Mouse (Mus musculus) heart, embryonic 16.5 days (tissue): ENCODE results near the gene Ccdc82. TPM values are rescaled to one million over a fixed set of nuclear protein-coding genes. Genes with fewer than 3 reads are reported as not detected.

Experiments used
- ATAC-seq: fragments of 200-750 bp; cut with Nextera tagmentation; replicated peaks from 2 replicates; pipeline ENCODE4 v1.8.0; 2017; ENCODE audit warnings: moderate number of reproducible peaks; ENCODE audit not compliant: insufficient read depth, low FRiP score; ENCODE audit errors: extremely low read depth
- H3K27ac ChIP-seq: fragments of 300-500 bp; sonication (generic); 2 replicates; pipeline ENCODE4 v1.5.1; 2014; ENCODE audit warnings: mild to moderate bottlenecking, low read length, control low read depth, moderate library complexity
- H3K27me3 ChIP-seq: fragments of 300-500 bp; sonication (generic); 2 replicates; pipeline ENCODE4 v1.6.1; 2014; ENCODE audit warnings: low read length, mixed read lengths; ENCODE audit not compliant: control insufficient read depth, insufficient read depth
- H3K36me3 ChIP-seq: fragments of 300-500 bp; sonication (generic); 2 replicates; pipeline ENCODE4 v1.6.1; 2014; ENCODE audit not compliant: control insufficient read depth, insufficient read depth
- H3K4me1 ChIP-seq: fragments of 300-500 bp; sonication (generic); 2 replicates; pipeline ENCODE4 v1.6.1; 2014; ENCODE audit warnings: low read length, mixed read lengths; ENCODE audit not compliant: control insufficient read depth, insufficient read depth
- H3K4me2 ChIP-seq: fragments of 300-500 bp; sonication (generic); 2 replicates; pipeline ENCODE4 v1.6.1; 2014; ENCODE audit warnings: low read depth, mild to moderate bottlenecking, control low read depth, low read length
- H3K4me3 ChIP-seq: fragments of 300-500 bp; sonication (generic); 2 replicates; pipeline ENCODE4 v1.5.1; 2014; ENCODE audit warnings: mild to moderate bottlenecking, control low read depth, low read length
- H3K9ac ChIP-seq: fragments of 300-500 bp; sonication (generic); 2 replicates; pipeline ENCODE4 v1.6.1; 2014; ENCODE audit warnings: low read length, control low read depth
- H3K9me3 ChIP-seq: fragments of 300-500 bp; sonication (generic); replicated peaks from 2 replicates; pipeline ENCODE4 v1.6.1; 2016; ENCODE audit warnings: low read length; ENCODE audit not compliant: control insufficient read depth
- WGBS: fragments of 180-500 bp; shearing (Covaris S2); extraction: QIAGEN DNeasy Blood & Tissue Kit; methylation state at CpG from one replicate; pipeline ENCODE4 v1.1.7; 2014; 5-methylcytosine and 5-hydroxymethylcytosine counted together
- polyA plus RNA-seq: library from polyadenylated mRNA; unstranded; fragments of >200 nt; fragmentation: Nextera tagmentation; extraction: Ambion mirVana; gene quantifications from 2 replicates; pipeline ENCODE4 v1.2.1, GENCODE M21; 2015

The Ccdc82 gene
- polyA plus RNA-seq, 1 experiment from 2014 or later = 8.7 TPM

DNA sequence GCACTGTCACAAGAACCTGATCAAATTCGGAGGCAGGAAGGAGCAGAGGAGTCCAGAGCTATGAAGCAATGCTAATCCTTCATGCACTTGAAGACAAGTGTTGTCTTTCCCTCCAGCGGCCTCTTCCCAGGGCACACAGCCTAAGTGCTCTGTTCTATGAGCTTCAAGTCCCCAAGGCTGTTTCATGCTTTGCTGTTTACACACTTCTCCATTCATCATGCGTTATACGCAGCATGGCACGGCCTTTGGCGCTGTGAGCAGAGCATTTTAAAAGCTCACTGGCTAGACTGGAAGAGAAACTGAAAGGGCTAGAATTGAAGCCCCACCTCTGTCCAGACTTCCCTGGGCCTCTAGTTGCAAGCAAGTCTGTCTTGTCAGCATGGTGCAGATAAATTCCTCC is 57.2 kb downstream of the Ccdc82 start:
- WGBS = 45% methylated on average over 6 of the region's 6 CpGs
- peak overlapping the region; percentile 66 for H3K27ac ChIP-seq
- H3K4me3 ChIP-seq = peak overlapping the region; percentile 22; the same call in 1 of the 2 replicates
- peak overlapping the region; percentile 15 for H3K9ac ChIP-seq
- H3K4me1 ChIP-seq = peaks cover 58% of the 10 kb centered on the region
- peak overlapping the region; percentile 48 for H3K4me2 ChIP-seq
- no peaks in the 10 kb centered on the region for H3K9me3 ChIP-seq
- H3K27me3 ChIP-seq = no peaks in the 10 kb centered on the region
- H3K36me3 ChIP-seq = no peaks in the 10 kb centered on the region
- ATAC-seq = peak; percentile 39

DNA sequence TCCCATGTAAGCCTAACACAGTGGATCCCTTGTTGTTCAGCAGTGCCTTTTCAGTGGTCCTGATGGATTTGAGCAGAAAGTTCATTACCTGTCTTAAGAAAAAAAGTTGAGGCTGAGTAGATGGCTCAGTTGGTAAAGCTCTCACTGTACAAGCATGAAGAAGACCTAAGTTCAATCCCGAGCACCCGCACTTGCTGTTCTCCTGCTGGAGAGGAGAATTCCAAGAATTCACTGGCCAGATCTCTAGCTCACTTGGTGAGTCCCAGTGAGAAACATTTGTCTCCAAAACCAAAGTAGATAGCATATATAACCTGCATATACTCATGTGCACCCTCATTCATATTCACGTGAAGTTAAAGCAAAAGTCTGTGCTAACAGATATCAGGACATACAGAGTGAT is 59.7 kb downstream of the Ccdc82 start:
- no peak overlapping the region for H3K9ac ChIP-seq
- no peak for ATAC-seq
- H3K4me3 ChIP-seq = no peak overlapping the region
- peaks cover 44% of the 10 kb centered on the region for H3K4me1 ChIP-seq
- no peak overlapping the region for H3K27ac ChIP-seq
- H3K36me3 ChIP-seq = no peaks in the 10 kb centered on the region
- 72% methylated on average over 3 of the region's 3 CpGs for WGBS
- no peaks in the 10 kb centered on the region for H3K27me3 ChIP-seq
- no peak overlapping the region for H3K4me2 ChIP-seq
- no peaks in the 10 kb centered on the region for H3K9me3 ChIP-seq

DNA sequence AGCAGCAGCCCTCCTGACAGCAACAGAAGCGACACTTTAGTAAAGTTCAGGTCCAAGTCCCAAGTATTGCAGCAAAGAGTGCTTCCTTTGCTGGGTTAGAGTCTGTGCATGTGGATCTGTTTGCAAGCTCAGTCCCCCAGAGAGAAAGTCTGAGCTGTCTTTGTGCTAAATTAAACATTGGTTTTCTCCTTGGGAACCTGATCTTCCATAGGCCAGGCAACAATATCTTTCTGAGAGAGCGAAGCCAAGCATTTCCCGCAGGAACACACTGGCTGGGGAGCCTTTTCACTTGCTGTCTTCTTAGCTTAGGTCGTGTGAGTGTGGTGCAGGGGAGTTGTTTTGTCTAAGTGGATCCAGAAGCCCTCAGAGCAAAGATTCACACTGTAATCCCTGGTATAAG is 60.5 kb downstream of the Ccdc82 start:
- H3K27me3 ChIP-seq = no peaks in the 10 kb centered on the region
- H3K27ac ChIP-seq = no peak overlapping the region
- no peak for ATAC-seq
- no peaks in the 10 kb centered on the region for H3K36me3 ChIP-seq
- H3K4me2 ChIP-seq = no peak overlapping the region
- H3K4me3 ChIP-seq = no peak overlapping the region
- H3K9ac ChIP-seq = no peak overlapping the region; the same call in 1 of the 2 replicates
- no peaks in the 10 kb centered on the region for H3K9me3 ChIP-seq
- 46% methylated on average over 4 of the region's 4 CpGs for WGBS
- H3K4me1 ChIP-seq = peaks cover 36% of the 10 kb centered on the region

DNA sequence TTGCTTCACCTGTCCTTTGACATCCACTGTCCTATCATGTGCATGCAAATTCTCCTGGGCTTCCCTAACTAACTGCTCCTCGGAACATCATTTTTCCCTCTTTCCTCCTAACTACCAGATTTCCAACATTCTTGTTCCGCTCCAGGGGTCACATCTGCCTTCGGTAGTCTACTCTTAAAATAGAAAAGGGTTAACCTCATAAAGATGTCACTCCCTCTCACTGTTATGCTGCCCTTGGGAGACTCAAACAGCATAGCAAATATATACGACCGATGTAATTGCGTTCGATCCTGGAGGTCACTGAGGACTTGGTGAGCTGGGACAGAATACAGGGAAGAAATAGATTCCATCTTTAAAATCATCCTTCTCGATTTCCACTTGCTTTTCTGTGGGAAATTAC is 62.0 kb downstream of the Ccdc82 start:
- H3K9me3 ChIP-seq = no peaks in the 10 kb centered on the region

DNA sequence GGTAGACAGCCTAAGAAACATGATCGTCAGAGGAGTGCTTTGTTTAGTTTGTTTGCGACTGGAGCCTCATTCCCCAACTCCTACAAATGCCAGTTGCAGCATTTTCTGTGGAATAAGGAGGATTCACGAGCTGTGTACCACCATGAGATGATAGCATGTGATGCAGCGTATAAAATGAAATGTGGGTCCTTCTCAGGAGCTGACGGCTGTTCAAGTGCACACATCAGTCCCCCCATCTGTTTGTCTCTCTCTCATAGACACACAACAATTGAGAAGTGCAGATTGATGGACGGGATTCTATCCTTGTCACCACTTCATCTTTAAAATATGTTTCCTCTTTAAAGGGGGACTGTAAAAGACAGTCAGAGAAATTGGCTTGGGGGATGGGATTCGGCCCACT is 63.1 kb downstream of the Ccdc82 start:
- peaks cover 25% of the 10 kb centered on the region for H3K4me1 ChIP-seq
- no peak overlapping the region for H3K27ac ChIP-seq

More for the DNA sequence above, 62.0 kb downstream of the Ccdc82 start:
- no peak for ATAC-seq
- no peak overlapping the region for H3K4me2 ChIP-seq
- 83% methylated on average over 8 of the region's 8 CpGs for WGBS
- H3K9ac ChIP-seq = no peak overlapping the region
- no peak overlapping the region for H3K27ac ChIP-seq
- no peaks in the 10 kb centered on the region for H3K36me3 ChIP-seq
- peaks cover 31% of the 10 kb centered on the region for H3K4me1 ChIP-seq
- no peaks in the 10 kb centered on the region for H3K27me3 ChIP-seq
- H3K4me3 ChIP-seq = no peak overlapping the region

DNA sequence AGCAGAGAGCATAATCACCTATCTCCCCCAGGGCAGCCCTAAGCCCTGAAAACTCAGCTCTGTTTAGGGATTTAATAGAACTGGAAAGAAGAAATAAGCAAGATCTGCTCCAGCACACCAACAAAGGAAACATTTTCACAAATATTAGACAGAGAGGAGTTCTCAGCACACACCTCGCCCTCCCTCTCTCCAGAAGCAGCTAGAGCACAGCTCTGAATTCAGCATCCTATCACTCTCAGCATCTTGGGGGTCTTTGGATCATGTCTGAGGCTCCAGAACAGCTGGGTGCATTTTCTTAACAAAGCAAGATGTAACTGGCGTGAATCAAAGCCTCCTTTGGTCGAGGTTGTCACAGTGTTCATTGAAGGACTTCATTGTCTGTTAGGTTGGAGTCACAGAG is 63.5 kb downstream of the Ccdc82 start:
- 65% methylated on average over 3 of the region's 3 CpGs for WGBS
- Histone ChIP-seq H3K9me3 (no peaks in the 10 kb centered on the region), H3K4me1 (peaks cover 30% of the 10 kb centered on the region), H3K27me3 (no peaks in the 10 kb centered on the region), H3K9ac (no peak overlapping the region), H3K4me3 (no peak overlapping the region), H3K4me2 (no peak overlapping the region), H3K36me3 (no peaks in the 10 kb centered on the region), H3K27ac (no peak overlapping the region)
- ATAC-seq = no peak

More for the DNA sequence above, 63.1 kb downstream of the Ccdc82 start:
- Histone ChIP-seq H3K27me3 (no peaks in the 10 kb centered on the region), H3K36me3 (no peaks in the 10 kb centered on the region), H3K4me2 (no peak overlapping the region; the same call in 1 of the 2 replicates), H3K9ac (no peak overlapping the region), H3K9me3 (no peaks in the 10 kb centered on the region), H3K4me3 (no peak overlapping the region)
- 54% methylated on average over 7 of the region's 7 CpGs for WGBS
- ATAC-seq = no peak

DNA sequence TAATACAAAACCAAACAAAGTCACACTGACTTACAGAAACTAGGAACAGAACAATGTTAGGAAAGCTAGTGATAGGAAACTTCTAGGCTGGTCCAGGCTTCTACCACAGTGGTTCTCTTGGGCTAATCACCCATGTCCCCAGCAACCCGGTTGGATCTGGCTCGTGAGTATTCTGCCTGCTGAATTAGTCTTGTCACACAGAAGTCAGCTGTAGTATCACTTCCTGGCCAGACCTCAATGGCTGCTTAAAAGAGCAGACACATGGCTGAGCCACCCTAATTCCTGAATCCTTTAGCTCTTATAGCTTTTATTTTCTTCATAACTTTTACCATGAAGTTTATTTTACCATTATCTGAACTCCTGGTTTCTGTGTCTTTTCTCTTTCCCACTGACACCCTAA is 64.3 kb downstream of the Ccdc82 start:
- Histone ChIP-seq H3K9ac (no peak overlapping the region), H3K9me3 (no peaks in the 10 kb centered on the region), H3K27me3 (no peaks in the 10 kb centered on the region), H3K27ac (no peak overlapping the region), H3K4me2 (no peak overlapping the region), H3K4me1 (peaks cover 38% of the 10 kb centered on the region), H3K36me3 (no peaks in the 10 kb centered on the region), H3K4me3 (no peak overlapping the region)
- no peak for ATAC-seq
- 15% methylated on average over 2 of the region's 2 CpGs for WGBS

- Histone ChIP-seq H3K27me3 (no peaks in the 10 kb centered on the region), H3K9ac (no peak overlapping the region), H3K4me2 (no peak overlapping the region), H3K4me1 (peaks cover 28% of the 10 kb centered on the region), H3K4me3 (no peak overlapping the region), H3K9me3 (no peaks in the 10 kb centered on the region), H3K36me3 (no peaks in the 10 kb centered on the region), H3K27ac (no peak overlapping the region)
- no peak for ATAC-seq
- WGBS = 91% methylated on average over 2 of the region's 2 CpGs
Observed at GRCm38 (mm10) chr9:13313923-13314322, 67.2 kb downstream of the Ccdc82 start.

DNA sequence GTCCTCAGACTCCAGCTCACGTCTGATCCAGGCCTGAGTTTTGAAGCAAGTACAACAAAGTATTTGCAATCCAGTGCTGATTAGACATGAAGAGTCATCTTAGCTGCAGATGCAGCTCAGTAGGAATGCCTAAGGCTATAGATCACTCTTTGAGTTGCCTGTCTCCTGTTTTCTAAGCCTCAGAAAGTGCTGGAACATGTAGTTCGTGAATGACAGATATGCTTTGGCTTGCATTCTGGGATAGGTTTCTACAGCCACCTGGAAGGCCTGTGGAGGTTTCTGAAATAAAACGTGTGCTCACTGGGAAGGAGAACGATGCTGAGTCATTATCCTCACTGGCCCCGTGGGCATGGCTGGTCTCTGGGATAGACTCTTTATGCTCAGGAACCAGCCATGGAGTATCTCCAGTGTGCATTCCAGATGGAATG is 67.8 kb downstream of the Ccdc82 start:
- H3K27me3 ChIP-seq = no peaks in the 10 kb centered on the region
- H3K36me3 ChIP-seq = no peaks in the 10 kb centered on the region
- H3K4me2 ChIP-seq = no peak overlapping the region
- no peaks in the 10 kb centered on the region for H3K9me3 ChIP-seq
- peaks cover 26% of the 10 kb centered on the region for H3K4me1 ChIP-seq
- no peak overlapping the region for H3K27ac ChIP-seq
- no peak overlapping the region for H3K4me3 ChIP-seq
- 51% methylated on average over 5 of the region's 5 CpGs for WGBS
- no peak overlapping the region for H3K9ac ChIP-seq
- no peak for ATAC-seq
